ENCODE assay signal across 19 mouse cellular contexts in the genomic region with DNA sequence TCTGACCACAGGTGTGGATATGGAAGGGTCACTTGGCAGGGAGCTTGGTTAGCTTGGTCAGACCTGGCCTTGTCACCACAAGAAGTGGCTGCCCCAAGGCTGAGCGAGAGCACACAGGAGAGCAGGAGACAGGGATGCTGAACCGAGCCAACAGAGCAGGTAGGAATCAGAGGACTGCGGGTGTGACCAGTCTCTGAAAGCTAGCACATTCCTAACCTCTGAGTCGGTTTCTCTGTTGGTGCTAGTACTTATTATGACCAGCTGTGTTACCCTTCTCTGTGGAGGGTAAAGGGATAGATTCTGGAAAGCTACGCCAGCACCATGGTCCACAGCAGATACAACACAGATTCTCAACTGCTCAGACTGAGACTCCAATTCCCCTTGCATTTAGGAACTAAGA. TPM values are rescaled to one million over a fixed set of nuclear protein-coding genes. Genes with fewer than 3 reads are reported as not detected.
DNase-seq lines count a peak whose midpoint lies in the region; ATAC-seq and TF ChIP-seq lines count a peak whose summit lies in the region.
"Had no signal": no experiment of that assay in that cellular context is flagged by ENCODE, and none has a peak within 500 bp of the region (broad histone marks: within the 10 kb centered on the region; RNA-seq: fewer than 3 reads in every experiment).

No protein-coding gene starts in this region.

- no peak overlapping the region for H3K4me3 ChIP-seq in lung, postnatal 0 days (ENCODE audit: low read depth, low read length)
- H3K4me3 ChIP-seq: embryonic facial prominence, embryonic 10.5 days; embryonic facial prominence, embryonic 12.5 days; forebrain, embryonic 13.5 days; forebrain, embryonic 15.5 days had no signal

- TF ChIP-seq CTCF in lung, postnatal 0 days (IDR thresholded peaks at IDR 0.05) = no peak

- H3K4me1 ChIP-seq in lung, postnatal 0 days (ENCODE audit: insufficient read depth, low read depth, low read length) = no peaks in the 10 kb centered on the region
- H3K4me1 ChIP-seq: embryonic facial prominence, embryonic 10.5 days; embryonic facial prominence, embryonic 12.5 days; forebrain, embryonic 13.5 days; forebrain, embryonic 15.5 days had no signal

- H3K27me3 ChIP-seq in lung, postnatal 0 days (replicated peaks; ENCODE audit: insufficient read depth, low read length) = no peaks in the 10 kb centered on the region
- H3K27me3 ChIP-seq: embryonic facial prominence, embryonic 12.5 days; forebrain, embryonic 13.5 days; forebrain, embryonic 15.5 days had no signal

- WGBS in lung, postnatal 0 days = 71% methylated on average over 5 of the region's 5 CpGs

- peaks cover 40% of the 10 kb centered on the region; the same call in 1 of the 2 replicates for H3K36me3 ChIP-seq in lung, postnatal 0 days (ENCODE audit: insufficient read depth, low read length)

- H3K27ac ChIP-seq in lung, postnatal 0 days (ENCODE audit: low read length) = no peak overlapping the region
- H3K27ac ChIP-seq: embryonic facial prominence, embryonic 10.5 days; embryonic facial prominence, embryonic 12.5 days; forebrain, embryonic 13.5 days; forebrain, embryonic 15.5 days had no signal

- no peak for TF ChIP-seq EP300 in lung, postnatal 0 days (IDR thresholded peaks at IDR 0.05)

- DNase-seq in lung, postnatal 0 days (ENCODE audit: low spot score) = no peak
- DNase-seq in lung, postnatal 10 days = no peak
- DNase-seq in 3T3-L1 (ENCODE audit: low read depth, low spot score) (peak; percentile 73), NIH3T3 (ENCODE audit: low read depth) (peak; percentile 56)
- DNase-seq in adrenal gland, postnatal 36 days = no peak
- no peak for DNase-seq in right cerebral cortex, postnatal 14 days
- DNase-seq: adrenal gland, adult 2 months; adrenal gland, postnatal 10 days; adrenal gland, postnatal 25 days; cerebellum, adult 11-12 months; cerebellum, adult 2 months; cerebellum, adult 9-10 months; cerebellum, postnatal 10 days; cerebellum, postnatal 25 days; forebrain, postnatal 0 days had no signal

- no peaks in the 10 kb centered on the region for H3K9me3 ChIP-seq in lung, postnatal 0 days (ENCODE audit: low read length)
- H3K9me3 ChIP-seq: embryonic facial prominence, embryonic 10.5 days; embryonic facial prominence, embryonic 12.5 days; forebrain, embryonic 13.5 days; forebrain, embryonic 15.5 days had no signal

- no peak overlapping the region for H3K9ac ChIP-seq in lung, postnatal 0 days (replicated peaks; ENCODE audit: low read depth)
- H3K9ac ChIP-seq: embryonic facial prominence, embryonic 12.5 days; forebrain, embryonic 13.5 days; forebrain, embryonic 15.5 days; forebrain, postnatal 0 days had no signal

- H3K4me2 ChIP-seq in lung, postnatal 0 days (replicated peaks; ENCODE audit: low read depth, low read length) = no peak overlapping the region
- H3K4me2 ChIP-seq: embryonic facial prominence, embryonic 12.5 days; forebrain, embryonic 13.5 days; forebrain, embryonic 15.5 days had no signal

- peak; percentile 68 for ATAC-seq in lung, postnatal 0 days
- ATAC-seq: forebrain, embryonic 13.5 days; forebrain, embryonic 15.5 days; forebrain, postnatal 0 days had no signal

RNA-seq across cellular contexts. Expression of a gene that starts 14.9 kb away (rescaled TPM):
- 107 and 109 TPM in 2 replicates for polyA plus RNA-seq in lung, postnatal 0 days (2015; fragmentation: Nextera tagmentation; extraction: Ambion mirVana)
- total RNA-seq in adrenal gland, postnatal 36 days (2021) = 100 to 1,000 TPM; 149 to 150 TPM

RNA-seq across cellular contexts. Expression of a gene that starts 36.1 kb away (rescaled TPM):
- polyA plus RNA-seq in lung, postnatal 0 days (2015; fragmentation: Nextera tagmentation; extraction: Ambion mirVana) = 24.4 and 26.4 TPM in 2 replicates
- total RNA-seq in adrenal gland, postnatal 36 days (2021) = 10 to 100 TPM; 46.9 to 59.3 TPM

Comparison
In these comparisons a context has a peak if more than half of its experiments do, and no peak if none do; other contexts are left out.
1. DNase-seq: peak in 3T3-L1 (single experiment) and NIH3T3 (single experiment); none in lung, postnatal 0 days (single experiment), lung, postnatal 10 days (single experiment), adrenal gland, postnatal 36 days (0 of 2) and right cerebral cortex, postnatal 14 days (single experiment).